Mouse (Mus musculus) liver, embryonic 14.5 days (tissue): ENCODE measurements at regions not wholly inside any gene's neighbourhood (a gene's known extent, or its start where the extent isn't known, plus 50 kb on each side); places are given as distances from the start of the nearest gene placed in this dataset.

Experiments
- ATAC-seq: fragments of 200-750 bp; cut with Nextera tagmentation; 2 replicates; pipeline ENCODE4 v1.8.0; 2017; ENCODE audit warnings: moderate number of reproducible peaks, mild to moderate bottlenecking, moderate library complexity; ENCODE audit not compliant: insufficient read depth
- DNase-seq, 3 experiments: peaks; one replicate each; pipeline ENCODE4 v3.0.0-alpha.2; 2012 to 2013; ENCODE audit warnings: low read depth in 3 of 3, low spot score in 3 of 3
- H3K27ac ChIP-seq: fragments of 300-500 bp; sonication (generic); 2 replicates; pipeline ENCODE4 v1.5.1; 2014; ENCODE audit warnings: moderate library complexity, mild to moderate bottlenecking, control low read depth, inconsistent platforms
- H3K27me3 ChIP-seq: fragments of 300-500 bp; sonication (generic); 2 replicates; pipeline ENCODE4 v1.6.1; 2014; ENCODE audit warnings: mild to moderate bottlenecking, low read length, moderate library complexity; ENCODE audit not compliant: control insufficient read depth, insufficient read depth
- H3K36me3 ChIP-seq: fragments of 300-500 bp; sonication (generic); replicated peaks from 2 replicates; pipeline ENCODE4 v1.6.1; 2014; ENCODE audit warnings: low read depth; ENCODE audit not compliant: control insufficient read depth, insufficient read depth
- H3K4me1 ChIP-seq, 2 experiments: fragments of 200-500 bp in 1 of 2; fragments of 300-500 bp in 1 of 2; sonication (generic) in 1 of 2; replicated peaks; 2 replicates each; pipeline ENCODE4 v1.6.1; 2012 to 2014; ENCODE audit warnings: antibody characterized with exemption in 1 of 2, inconsistent platforms in 1 of 2, low read length in 1 of 2; ENCODE audit not compliant: control insufficient read depth in 2 of 2, insufficient read depth in 2 of 2
- H3K4me2 ChIP-seq: fragments of 300-500 bp; sonication (generic); 2 replicates; pipeline ENCODE4 v1.6.1; 2014; ENCODE audit warnings: low read depth, mild to moderate bottlenecking, control low read depth, moderate library complexity
- H3K4me3 ChIP-seq, 2 experiments: fragments of 200-500 bp in 1 of 2; fragments of 300-500 bp in 1 of 2; sonication (generic) in 1 of 2; 2 replicates each; pipeline ENCODE4 v1.5.1; 2012 to 2014; ENCODE audit warnings: low read depth in 2 of 2, low read length in 2 of 2, mild to moderate bottlenecking in 2 of 2, control low read depth in 1 of 2, inconsistent platforms in 1 of 2, moderate library complexity in 1 of 2; ENCODE audit not compliant: insufficient read depth in 1 of 2
- H3K9ac ChIP-seq: fragments of 300-500 bp; sonication (generic); replicated peaks from 2 replicates; pipeline ENCODE4 v1.6.1; 2014; ENCODE audit warnings: mild to moderate bottlenecking, control low read depth, moderate library complexity
- H3K9me3 ChIP-seq: fragments of 300-500 bp; sonication (generic); 2 replicates; pipeline ENCODE4 v1.6.1; 2016; ENCODE audit warnings: low read length, mixed read lengths; ENCODE audit not compliant: control insufficient read depth
- CTCF ChIP-seq: IDR thresholded peaks from 2 replicates; pipeline ENCODE4 v1.5.1; 2016; ENCODE audit warnings: antibody characterized with exemption, low read depth, control low read depth
- EP300 ChIP-seq: IDR thresholded peaks from 2 replicates; pipeline ENCODE4 v1.6.1; 2016; ENCODE audit warnings: antibody characterized with exemption, low read depth
- WGBS: fragments of 180-500 bp; shearing (Covaris S2); extraction: QIAGEN DNeasy Blood & Tissue Kit; methylation state at CpG from one replicate; pipeline ENCODE4 v1.1.7; 2014; ENCODE audit not compliant: insufficient replicate concordance; 5-methylcytosine and 5-hydroxymethylcytosine counted together

DNA sequence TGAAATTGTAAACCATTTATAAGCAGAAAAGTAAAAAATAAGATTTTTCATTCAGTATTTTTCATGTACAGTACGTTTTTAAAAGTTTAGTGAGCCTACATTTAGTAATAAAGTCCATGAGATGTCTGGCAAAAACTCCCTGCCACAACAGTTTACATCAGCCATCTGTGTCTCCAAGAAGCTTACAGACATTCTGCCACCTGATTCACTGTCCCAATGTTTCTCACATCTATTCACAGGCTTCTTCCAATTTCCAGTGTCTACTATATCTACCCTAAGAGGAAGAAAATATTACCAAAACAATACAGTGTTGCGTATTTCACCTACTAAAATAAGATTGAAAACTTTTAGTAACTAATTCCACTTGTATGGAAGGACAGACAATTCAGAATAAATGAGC is 95.7 kb downstream of the Rasd2 start:
- Histone ChIP-seq H3K9ac (no peak overlapping the region), H3K9me3 (no peaks in the 10 kb centered on the region), H3K4me1 (no peaks in the 10 kb centered on the region), H3K27ac (no peak overlapping the region), H3K36me3 (no peaks in the 10 kb centered on the region), H3K4me3 (no peak overlapping the region), H3K27me3 (no peaks in the 10 kb centered on the region), H3K4me2 (no peak overlapping the region)
- no peak for TF ChIP-seq EP300
- no peak for TF ChIP-seq CTCF
- ATAC-seq: no peak
- DNase-seq: no peak
- 42% methylated on average over 2 of the region's 2 CpGs for WGBS

DNA sequence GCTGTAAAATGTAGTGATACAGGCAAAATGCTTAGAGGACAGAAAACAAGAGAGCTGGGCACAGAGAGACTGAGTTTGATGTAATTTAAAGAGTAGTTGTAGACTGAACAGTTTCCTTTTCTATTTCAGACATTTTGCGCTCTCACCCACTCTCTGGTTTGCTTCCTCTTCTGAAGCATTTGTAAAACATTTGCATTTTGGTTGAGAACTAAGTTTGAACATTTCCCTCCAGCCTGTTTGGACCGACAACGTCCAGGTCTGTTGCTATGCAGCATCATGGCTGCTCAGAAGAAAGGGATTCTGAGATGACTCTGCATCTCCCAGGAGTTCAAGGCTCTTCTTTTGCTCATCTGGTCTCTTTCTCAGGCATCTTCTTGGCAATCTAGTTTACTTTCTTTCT is 78.2 kb downstream of the Rasd2 start:
- H3K4me2 ChIP-seq: no peak overlapping the region
- H3K4me1 ChIP-seq: no peaks in the 10 kb centered on the region
- DNase-seq (no peak), ATAC-seq (no peak)
- WGBS: 55% methylated on average over 3 of the region's 3 CpGs
- no peaks in the 10 kb centered on the region for H3K36me3 ChIP-seq
- TF ChIP-seq CTCF: no peak
- no peak for TF ChIP-seq EP300
- H3K9ac ChIP-seq: no peak overlapping the region
- H3K27me3 ChIP-seq: no peaks in the 10 kb centered on the region
- H3K9me3 ChIP-seq: no peaks in the 10 kb centered on the region
- no peak overlapping the region for H3K27ac ChIP-seq
- H3K4me3 ChIP-seq: no peak overlapping the region

GRCm38 (mm10) chr8:75289933-75290332 is 76.2 kb downstream of the Rasd2 start:
- Histone ChIP-seq H3K4me1 (no peaks in the 10 kb centered on the region), H3K27ac (no peak overlapping the region), H3K27me3 (no peaks in the 10 kb centered on the region), H3K9me3 (no peaks in the 10 kb centered on the region), H3K9ac (no peak overlapping the region), H3K4me3 (no peak overlapping the region), H3K4me2 (no peak overlapping the region), H3K36me3 (no peaks in the 10 kb centered on the region)
- no peak for DNase-seq
- no peak for ATAC-seq
- WGBS: 63% methylated on average over 8 of the region's 8 CpGs
- TF ChIP-seq EP300: no peak
- no peak for TF ChIP-seq CTCF
